Comparison of ENCODE assay signal across 18 mouse cellular contexts in genomic region chr1:52388836-52389235, GRCm38 (mm10).
DNase-seq lines count a peak whose midpoint lies in the region; ATAC-seq lines count a peak whose summit lies in the region.
"Had no signal": no experiment of that assay in that cellular context is flagged by ENCODE, and none has a peak within 500 bp of the region (broad histone marks: within the 10 kb centered on the region; RNA-seq: fewer than 3 reads in every experiment).

No protein-coding gene starts in this region.

- H3K27ac ChIP-seq in liver, embryonic 16.5 days (ENCODE audit: low read length): no peak overlapping the region
- H3K27ac ChIP-seq in liver, embryonic 11.5 days (ENCODE audit: low read depth, low read length): no peak overlapping the region
- H3K27ac ChIP-seq: embryonic facial prominence, embryonic 13.5 days; forebrain, embryonic 12.5 days; intestine, embryonic 15.5 days had no signal

- peak; percentile 37; the same call in 1 of the 2 replicates for ATAC-seq in liver, embryonic 16.5 days (ENCODE audit: low read depth)
- no peak for ATAC-seq in liver, embryonic 11.5 days (replicated peaks; ENCODE audit: low FRiP score)
- peak; percentile 41 for ATAC-seq in activated CD4-positive, CD25-positive, alpha-beta regulatory T cell, adult 4 months
- ATAC-seq: intestine, embryonic 15.5 days; Patski had no signal

- no peak for DNase-seq in liver, embryonic 11.5 days (ENCODE audit: low spot score)
- peak; percentile 34 for DNase-seq in CD4-positive helper T cell, adult 2 months (ENCODE audit: low read depth, low spot score)
- DNase-seq in naive thymus-derived CD4-positive, alpha-beta T cell, adult 2 months (ENCODE audit: low read depth): peak; percentile 48
- no peak for DNase-seq in MN1 (ENCODE audit: low spot score)
- DNase-seq in adrenal gland, postnatal 10 days: no peak
- DNase-seq: adrenal gland, postnatal 14 days; cerebellum, adult 18-20 months; cerebellum, adult 9-11 months; cerebellum, postnatal 36 days; gastrocnemius, postnatal 14 days; heart, postnatal 36 days had no signal

- WGBS in liver, embryonic 16.5 days (ENCODE audit: insufficient replicate concordance): 48% methylated on average over 6 of the region's 6 CpGs
- WGBS in liver, embryonic 11.5 days: 70% methylated on average over 6 of the region's 6 CpGs

- no peak overlapping the region for H3K4me2 ChIP-seq in liver, embryonic 16.5 days (ENCODE audit: low read depth, low read length)
- H3K4me2 ChIP-seq in liver, embryonic 11.5 days: no peak overlapping the region
- H3K4me2 ChIP-seq: embryonic facial prominence, embryonic 13.5 days; forebrain, embryonic 12.5 days; heart, embryonic 12.5 days; intestine, embryonic 15.5 days had no signal

- no peaks in the 10 kb centered on the region for H3K27me3 ChIP-seq in liver, embryonic 16.5 days (ENCODE audit: control insufficient read depth, insufficient read depth, low read depth, low read length)
- no peaks in the 10 kb centered on the region for H3K27me3 ChIP-seq in liver, embryonic 11.5 days (replicated peaks; ENCODE audit: control insufficient read depth, insufficient read depth, low read length)
- H3K27me3 ChIP-seq: embryonic facial prominence, embryonic 13.5 days; forebrain, embryonic 12.5 days; heart, embryonic 12.5 days; intestine, embryonic 15.5 days had no signal

- H3K4me3 ChIP-seq in liver, embryonic 16.5 days (ENCODE audit: low read depth, low read length): no peak overlapping the region
- no peak overlapping the region for H3K4me3 ChIP-seq in liver, embryonic 11.5 days (ENCODE audit: low read depth, low read length)
- H3K4me3 ChIP-seq: embryonic facial prominence, embryonic 13.5 days; forebrain, embryonic 12.5 days; heart, embryonic 12.5 days; intestine, embryonic 15.5 days had no signal

- no peak overlapping the region for H3K9ac ChIP-seq in liver, embryonic 16.5 days (ENCODE audit: low read depth, low read length)
- H3K9ac ChIP-seq in liver, embryonic 11.5 days (ENCODE audit: low read depth, low read length): no peak overlapping the region
- H3K9ac ChIP-seq: embryonic facial prominence, embryonic 13.5 days; forebrain, embryonic 12.5 days; heart, embryonic 12.5 days; intestine, embryonic 15.5 days had no signal

- H3K9me3 ChIP-seq in liver, embryonic 16.5 days (replicated peaks; ENCODE audit: control insufficient read depth, low read length): no peaks in the 10 kb centered on the region
- no peaks in the 10 kb centered on the region for H3K9me3 ChIP-seq in liver, embryonic 11.5 days (ENCODE audit: control insufficient read depth, low read length)
- H3K9me3 ChIP-seq: embryonic facial prominence, embryonic 13.5 days; forebrain, embryonic 12.5 days; heart, embryonic 12.5 days; intestine, embryonic 15.5 days had no signal

- H3K4me1 ChIP-seq in liver, embryonic 16.5 days (ENCODE audit: control insufficient read depth, low read depth, low read length): no peaks in the 10 kb centered on the region
- no peaks in the 10 kb centered on the region for H3K4me1 ChIP-seq in liver, embryonic 11.5 days (replicated peaks; ENCODE audit: control insufficient read depth, insufficient read depth, low read length)
- H3K4me1 ChIP-seq: forebrain, embryonic 12.5 days; heart, embryonic 12.5 days; intestine, embryonic 15.5 days had no signal

- H3K36me3 ChIP-seq in liver, embryonic 16.5 days (ENCODE audit: control insufficient read depth, insufficient read depth): no peaks in the 10 kb centered on the region
- H3K36me3 ChIP-seq in liver, embryonic 11.5 days (ENCODE audit: control insufficient read depth, insufficient read depth, low read length): no peaks in the 10 kb centered on the region
- H3K36me3 ChIP-seq: embryonic facial prominence, embryonic 13.5 days; forebrain, embryonic 12.5 days; heart, embryonic 12.5 days; intestine, embryonic 15.5 days had no signal

Comparison
In these comparisons a context has a peak if more than half of its experiments do, and no peak if none do; other contexts are left out.
1. DNase-seq: peak in CD4-positive helper T cell, adult 2 months (single experiment) and naive thymus-derived CD4-positive, alpha-beta T cell, adult 2 months (single experiment); none in liver, embryonic 11.5 days (single experiment), MN1 (single experiment) and adrenal gland, postnatal 10 days (single experiment).